Mouse (Mus musculus) frontal cortex, adult (tissue): ENCODE data around the gene Fos.

Source experiments
- ATAC-seq: cut with Nextera tagmentation; 2 replicates; pipeline ENCODE4 v1.9.2; 2017; ENCODE audit warnings: mild to moderate bottlenecking, moderate library complexity, mixed read lengths; ENCODE audit not compliant: low TSS enrichment

Gene Fos

GRCm38 (mm10) chr12:85473481-85474297 is at the start of gene Fos:
Fos (plus strand) TSS chr12:85473890.
- ATAC-seq: peak; percentile 80

GRCm38 (mm10) chr12:85425721-85426120 is 48.0 kb upstream of the Fos start:
- ATAC-seq: no peak

DNA sequence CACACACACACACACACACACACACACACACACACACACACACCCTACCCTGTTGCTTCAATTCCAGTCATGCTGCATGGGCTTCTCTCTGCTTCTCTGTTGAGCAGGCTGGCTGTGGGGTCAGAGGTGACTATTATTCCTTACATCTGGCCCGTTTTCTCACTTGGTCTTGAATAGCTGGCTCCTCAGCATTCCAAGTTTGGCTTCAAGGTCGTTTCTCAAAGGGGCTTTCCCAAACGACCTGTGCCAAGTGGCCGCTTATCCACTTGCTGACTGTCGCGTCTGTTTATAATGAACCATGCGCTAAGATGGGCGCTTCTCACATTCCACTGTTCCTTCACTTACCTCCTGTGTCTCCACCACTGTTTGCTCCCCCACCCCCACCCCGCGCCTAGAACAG is 47.6 kb upstream of the Fos start:
- ATAC-seq: no peak

DNA sequence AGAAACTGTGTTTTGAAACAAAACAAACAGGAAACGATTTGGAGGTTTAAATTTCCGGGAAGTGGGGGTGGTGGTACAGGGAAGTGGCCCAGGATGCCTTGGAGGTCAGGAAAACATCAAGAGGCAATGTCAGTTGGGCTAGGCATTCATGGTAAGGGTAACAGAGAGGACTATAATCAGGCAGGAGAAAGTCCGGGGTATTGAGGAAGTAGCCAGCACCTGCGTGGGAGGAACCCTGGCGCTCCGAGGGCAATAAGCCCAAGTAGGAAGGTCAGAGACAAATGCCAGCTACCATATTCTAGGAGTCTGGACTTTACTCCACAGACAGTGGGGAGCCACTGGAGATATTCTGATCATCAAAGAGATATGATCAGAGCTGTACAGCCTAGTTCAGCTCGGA is 45.9 kb upstream of the Fos start:
- no peak for ATAC-seq

DNA sequence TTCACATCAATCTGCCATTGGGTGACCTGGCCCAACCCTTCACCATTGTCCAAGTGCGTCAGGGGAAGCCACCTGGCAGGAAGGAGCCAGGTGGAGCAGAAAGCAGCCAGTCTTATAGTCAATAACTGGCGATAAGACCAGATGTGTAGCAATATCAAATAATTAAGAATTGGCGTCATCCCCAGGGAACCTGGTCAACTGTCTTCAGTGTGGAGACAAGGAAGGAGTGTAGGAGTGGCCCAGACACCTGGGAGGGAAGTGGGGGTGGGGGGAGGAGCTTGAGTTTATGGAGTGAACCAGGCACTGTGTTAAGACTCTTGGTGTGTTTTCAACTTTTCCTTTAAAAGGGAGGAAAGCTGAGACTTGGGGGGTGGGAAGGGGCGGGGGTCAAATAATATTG is 43.7 kb upstream of the Fos start:
- ATAC-seq: no peak

- ATAC-seq: no peak
Observed at GRCm38 (mm10) chr12:85430434-85430833, 43.3 kb upstream of the Fos start.

DNA sequence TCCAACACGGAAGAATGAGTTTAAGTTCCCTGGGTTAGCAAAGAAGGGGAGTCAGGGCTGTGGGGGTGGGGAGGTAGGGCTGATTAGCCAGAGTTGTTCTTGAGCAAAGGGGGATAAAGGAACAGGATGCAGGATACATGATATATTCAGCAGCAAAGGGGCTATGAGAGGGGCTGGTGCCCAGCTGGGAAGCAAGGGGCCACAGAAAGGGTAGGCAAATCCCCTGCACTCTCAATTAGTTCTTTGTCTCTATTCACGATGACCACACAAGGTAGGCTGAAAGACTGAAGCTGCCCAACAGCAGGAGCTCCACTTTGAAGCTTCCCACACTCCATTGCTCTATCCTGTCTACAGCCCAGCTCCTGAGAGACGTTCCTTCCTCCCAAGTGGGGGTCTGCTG is 39.8 kb upstream of the Fos start:
- no peak for ATAC-seq

GRCm38 (mm10) chr12:85434526-85434925 is 39.2 kb upstream of the Fos start:
- ATAC-seq: no peak

GRCm38 (mm10) chr12:85436021-85436621 is 37.6 kb upstream of the Fos start:
- ATAC-seq: peak; percentile 97

DNA sequence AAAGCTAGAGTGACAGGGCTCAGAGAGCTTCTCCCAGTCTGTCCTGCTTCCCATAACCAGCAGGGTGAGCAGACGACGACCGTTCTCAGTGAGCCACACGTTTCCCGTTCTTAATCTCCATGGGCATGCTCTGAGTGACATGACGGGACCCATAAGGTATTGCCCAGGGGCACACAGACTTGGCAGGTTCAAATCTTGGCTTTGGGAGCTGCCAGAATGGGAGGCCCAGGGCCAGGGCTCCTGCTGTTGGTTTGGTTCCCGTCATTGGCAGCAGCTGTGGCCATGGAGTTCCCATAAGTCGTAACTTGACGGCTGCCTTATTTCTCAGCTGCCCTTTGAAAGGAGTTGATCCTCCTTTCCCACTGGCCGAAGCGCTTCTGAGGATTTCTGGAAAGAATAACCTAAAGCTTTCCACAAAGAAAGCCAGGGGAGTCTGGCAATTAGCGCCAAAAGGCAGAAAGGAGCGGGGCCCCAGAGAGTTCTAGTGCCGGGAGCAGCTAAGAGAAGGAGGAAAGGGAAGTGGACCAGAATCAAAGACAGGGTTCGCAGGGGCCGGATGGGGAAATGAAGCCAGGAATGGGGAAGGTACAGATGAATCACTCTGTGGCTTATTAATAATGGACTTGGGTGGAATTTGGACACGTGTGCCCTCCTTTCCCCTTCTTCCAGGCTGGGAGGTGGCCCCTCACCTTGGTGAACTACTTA is 36.4 kb upstream of the Fos start:
- ATAC-seq: no peak

DNA sequence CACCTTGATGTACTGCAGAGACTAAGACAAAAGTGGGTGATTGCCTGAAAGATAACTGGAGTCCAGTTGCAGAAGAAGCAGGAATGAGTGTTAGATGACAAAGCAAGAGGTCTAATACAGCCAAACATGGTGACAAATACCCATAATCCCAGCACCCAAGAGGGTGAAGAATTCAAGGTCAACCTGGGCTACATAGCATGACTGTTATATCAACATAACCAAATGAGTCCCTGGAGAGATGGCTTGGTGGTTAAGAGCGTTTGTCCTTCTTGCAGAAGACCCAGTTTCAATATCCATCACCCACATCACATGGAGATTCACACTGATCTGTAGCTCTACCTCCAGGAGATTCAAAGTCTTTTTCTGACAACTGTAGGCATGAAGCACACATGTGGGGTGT is 30.2 kb upstream of the Fos start:
- no peak for ATAC-seq

DNA sequence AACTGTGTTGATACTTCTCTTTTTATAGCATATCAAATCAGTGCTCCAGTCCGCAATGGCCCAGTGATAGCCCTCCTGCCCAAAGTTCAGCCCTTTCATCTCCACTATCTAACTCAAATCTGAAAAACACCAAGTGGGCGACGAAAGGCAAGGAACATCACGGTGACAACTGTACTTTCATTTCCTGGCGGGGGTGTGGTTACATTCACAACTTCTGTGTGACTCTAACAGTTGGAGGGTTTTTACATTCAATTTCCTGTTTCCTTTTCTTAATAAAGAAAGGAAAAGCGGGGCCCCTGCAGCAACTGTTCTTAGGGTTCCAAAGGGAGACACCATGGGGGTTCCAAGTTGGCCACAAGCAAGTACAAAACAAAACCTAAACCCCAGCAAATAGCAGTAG is 29.0 kb upstream of the Fos start:
- no peak for ATAC-seq

- no peak for ATAC-seq
Observed at GRCm38 (mm10) chr12:85447009-85447408, 26.7 kb upstream of the Fos start.

- ATAC-seq: no peak
Observed at GRCm38 (mm10) chr12:85447490-85447889, 26.2 kb upstream of the Fos start.

- ATAC-seq: no peak
Observed at GRCm38 (mm10) chr12:85449478-85449877, 24.2 kb upstream of the Fos start.

DNA sequence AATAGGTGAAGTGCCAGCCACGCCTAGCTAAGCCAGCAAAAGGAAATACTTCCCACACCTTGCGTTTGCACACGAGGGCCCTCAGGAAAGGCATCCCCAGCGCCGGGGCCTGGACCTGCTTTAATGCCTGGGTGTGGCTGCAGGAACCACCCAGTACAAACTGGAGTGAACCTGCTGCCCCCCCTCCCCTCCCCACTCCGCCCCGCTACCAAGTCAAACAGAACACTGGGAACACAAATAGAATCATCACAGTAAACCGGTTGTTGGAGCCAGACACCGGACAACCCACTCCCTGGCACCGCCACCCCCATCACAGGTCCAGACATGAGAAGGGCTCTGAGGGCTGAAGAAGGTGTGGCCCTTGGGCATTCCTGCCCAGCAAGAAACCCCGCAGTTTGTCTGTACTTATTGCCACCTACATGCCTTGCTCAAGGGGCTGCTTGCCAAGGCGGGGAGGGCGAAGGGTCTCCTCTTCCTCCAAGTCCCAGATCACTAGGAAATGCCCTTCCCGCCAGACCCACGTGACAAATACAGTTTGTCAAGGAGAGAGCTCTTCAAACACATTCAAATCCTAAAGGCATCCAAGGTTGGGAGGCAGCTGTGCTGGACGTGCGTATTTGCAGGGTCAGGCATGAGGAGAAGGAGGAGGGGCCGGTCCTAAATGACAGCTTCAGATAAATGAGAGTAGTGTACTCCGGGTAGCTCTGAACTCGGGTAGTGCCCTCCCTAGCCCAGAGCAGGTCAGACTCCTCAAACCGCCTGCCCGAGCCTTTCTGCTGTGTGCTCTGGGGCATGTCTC is 21.8 kb upstream of the Fos start:
- ATAC-seq: no peak

DNA sequence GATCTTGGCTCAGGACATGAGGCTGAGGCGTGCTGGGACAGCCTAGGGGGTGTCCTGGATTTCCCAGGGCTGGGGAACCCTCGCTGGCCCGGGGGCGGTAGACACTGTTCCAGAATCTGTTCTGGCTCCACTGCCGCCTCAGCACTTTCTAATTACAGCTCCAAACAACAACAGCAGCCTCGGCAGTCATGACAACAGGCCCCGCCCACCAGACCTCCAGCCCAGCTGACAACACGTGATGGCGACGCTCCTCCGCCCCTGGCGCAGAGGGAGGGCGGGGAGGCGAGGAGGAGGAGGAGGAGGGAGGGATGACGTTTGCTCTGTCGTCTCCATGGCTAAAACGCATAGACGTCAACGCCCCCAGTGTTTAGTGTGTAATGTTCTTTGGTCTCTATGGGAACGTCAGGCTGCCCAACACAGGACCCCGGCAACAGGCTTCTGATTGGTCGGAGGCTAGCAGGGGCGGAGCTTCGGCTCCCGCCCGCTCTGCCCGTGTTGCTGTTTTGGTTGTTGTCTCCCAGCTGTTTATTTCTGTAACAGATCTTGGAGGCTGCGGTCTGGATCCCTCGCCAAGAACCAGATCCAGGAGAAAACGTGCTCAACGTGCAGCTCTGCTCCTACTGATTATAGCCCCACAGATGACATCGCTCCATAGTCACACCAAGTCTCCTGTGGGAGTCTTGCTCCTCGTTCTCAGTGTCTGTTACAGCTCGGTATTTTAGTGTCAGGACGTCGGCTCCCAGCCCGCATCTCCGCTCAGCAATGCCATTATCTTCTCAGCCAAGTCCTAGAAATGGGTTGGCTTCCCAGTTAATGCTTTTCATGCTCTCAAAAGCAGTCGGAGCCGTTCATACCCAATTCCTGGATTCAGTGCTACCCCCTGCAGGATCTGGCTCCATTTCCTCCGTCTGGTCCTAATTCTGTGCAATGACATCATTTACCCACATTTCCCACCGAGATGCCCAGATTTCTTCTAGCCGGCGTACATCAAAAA is 18.3 kb upstream of the Fos start:
- peak; percentile 95 for ATAC-seq

DNA sequence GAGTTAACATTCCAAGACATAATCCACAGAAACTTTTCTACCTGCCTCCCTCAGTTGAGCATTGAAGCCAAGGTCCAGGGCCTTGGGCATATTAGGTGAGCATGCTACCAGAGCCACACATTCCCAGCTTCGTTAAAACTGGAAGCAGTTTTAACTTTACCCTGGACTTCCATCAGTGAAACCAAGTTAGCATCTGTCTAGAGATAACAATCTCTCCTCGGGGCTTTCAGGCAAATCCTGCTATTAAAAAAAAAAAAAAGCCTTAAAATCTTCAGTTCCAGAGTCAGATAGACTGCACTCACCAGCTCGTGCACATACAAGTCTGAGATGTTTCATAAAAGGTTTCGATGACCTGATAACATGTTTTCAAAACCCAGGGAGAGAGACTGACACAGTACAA is 17.4 kb upstream of the Fos start:
- no peak for ATAC-seq

GRCm38 (mm10) chr12:85456966-85457505 is 16.7 kb upstream of the Fos start:
- ATAC-seq: no peak

DNA sequence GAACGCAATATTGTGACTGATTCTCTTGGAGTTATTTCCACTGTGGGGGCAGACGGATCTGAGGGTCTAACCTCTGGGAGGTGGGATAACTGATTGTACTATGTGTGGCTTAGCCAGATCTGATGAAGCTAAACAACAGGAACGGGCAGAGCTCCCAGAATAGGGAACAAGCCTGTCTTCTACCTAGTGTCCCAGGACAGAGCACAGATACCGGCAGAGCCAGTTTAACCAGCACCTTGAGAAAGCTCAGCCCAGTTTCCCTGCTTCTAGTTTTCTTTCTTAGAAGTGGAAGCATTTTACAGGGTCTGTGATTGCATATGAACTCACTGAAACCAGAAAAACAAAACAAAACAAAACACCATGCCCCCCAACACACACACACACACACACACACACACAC is 13.9 kb upstream of the Fos start:
- no peak for ATAC-seq
